Comparison of ENCODE assay signal across 8 mouse cellular contexts in genomic region chr1:132391580-132392022, GRCm38 (mm10). TPM values are rescaled to one million over a fixed set of nuclear protein-coding genes. Genes with fewer than 3 reads are reported as not detected.
DNase-seq lines count a peak whose midpoint lies in the region; ATAC-seq and TF ChIP-seq lines count a peak whose summit lies in the region.

No protein-coding gene starts in this region.

- peak overlapping the region; percentile 73 for H3K4me3 ChIP-seq in G1E (ENCODE audit: low read depth, low read length)
- peak overlapping the region; percentile 82 for H3K4me3 ChIP-seq in forebrain, embryonic 12.5 days (replicated peaks)

- peaks cover 22% of the 10 kb centered on the region for H3K27me3 ChIP-seq in G1E (ENCODE audit: insufficient read depth, low read length)
- peaks cover 5% of the 10 kb centered on the region; the same call in 1 of the 2 replicates for H3K27me3 ChIP-seq in forebrain, embryonic 12.5 days

- DNase-seq in G1E (ENCODE audit: low spot score): peak; percentile 75
- DNase-seq in cerebellum, adult 11 months: peak; percentile 83
- peak; percentile 76 to 86 for DNase-seq in heart, postnatal 36 days
- peak; percentile 81 to 83 for DNase-seq in layer of hippocampus, postnatal 36 days
- DNase-seq in lung, postnatal 36 days: peak; percentile 63
- peak; percentile 66 to 68 for DNase-seq in right cerebral cortex, adult 2 months (ENCODE audit: low spot score in 2 of 2)
- DNase-seq in yolk sac, embryonic 10.5 days (ENCODE audit: low spot score): peak; percentile 63

- peak overlapping the region; percentile 96 for H3K9ac ChIP-seq in forebrain, embryonic 12.5 days

- H3K9me3 ChIP-seq in G1E (replicated peaks): no peaks in the 10 kb centered on the region
- H3K9me3 ChIP-seq in forebrain, embryonic 12.5 days: no peaks in the 10 kb centered on the region

- peak overlapping the region; percentile 91 for H3K4me2 ChIP-seq in forebrain, embryonic 12.5 days

- TF ChIP-seq CTCF in G1E (IDR thresholded peaks at IDR 0.05; ENCODE audit: low read depth, low read length): no peak

- intact Hi-C loops in heart, postnatal 36 days (cut with DNase I): loop anchor here (1.0 to 2.0 kb wide), 3 partner anchors 25 to 85 kb away; partner anchors contain the start of gene Rbbp5

- H3K4me1 ChIP-seq in G1E (ENCODE audit: insufficient read depth, low read depth, low read length): peaks cover 52% of the 10 kb centered on the region
- peaks cover 49% of the 10 kb centered on the region for H3K4me1 ChIP-seq in forebrain, embryonic 12.5 days

- peak overlapping the region; percentile 91 for H3K27ac ChIP-seq in forebrain, embryonic 12.5 days

- peaks cover under 1% of the 10 kb centered on the region for H3K36me3 ChIP-seq in G1E (replicated peaks)
- H3K36me3 ChIP-seq in forebrain, embryonic 12.5 days (replicated peaks): no peaks in the 10 kb centered on the region

- ATAC-seq in G1E (ENCODE audit: extremely low read depth, insufficient number of reproducible peaks, low FRiP score, poor library complexity, severe bottlenecking): no peak
- peak; percentile 96 for ATAC-seq in forebrain, embryonic 12.5 days (ENCODE audit: low FRiP score)

- under 1% methylated on average over 27 of the region's 54 CpGs for WGBS in forebrain, embryonic 12.5 days

RNA-seq across cellular contexts. Expression of gene Tmcc2, which starts 0.5 kb away (rescaled TPM):
- 11.8 and 99.6 TPM in 2 replicates for total RNA-seq in G1E (2014; fragmentation: Nextera tagmentation)
- 6.7 and 7.9 TPM in 2 replicates for total RNA-seq in G1E (2017)
- 14.9 and 18.3 TPM in 2 replicates for polyA plus RNA-seq in G1E (2012)
- 24.0 and 26.9 TPM in 2 replicates for polyA plus RNA-seq in forebrain, embryonic 12.5 days (2016; fragmentation: Nextera tagmentation; extraction: Ambion mirVana)
- 10 to 100 TPM; 18.2 to 19.7 TPM for total RNA-seq in heart, postnatal 36 days (2021)
- 100 to 1,000 TPM; 240 to 247 TPM for total RNA-seq in layer of hippocampus, postnatal 36 days (2021)

RNA-seq across cellular contexts. Expression of gene Dstyk, which starts 25.8 kb away (rescaled TPM):
- total RNA-seq in G1E (2014; fragmentation: Nextera tagmentation) (22.7 and 24.8 TPM in 2 replicates), G1E (2017) (18.5 and 19.0 TPM in 2 replicates)
- polyA plus RNA-seq in G1E (2012): 2.3 and 2.9 TPM in 2 replicates
- 14.7 and 16.1 TPM in 2 replicates for polyA plus RNA-seq in forebrain, embryonic 12.5 days (2016; fragmentation: Nextera tagmentation; extraction: Ambion mirVana)
- total RNA-seq in heart, postnatal 36 days (2021): 10 to 100 TPM; 16.6 to 17.0 TPM
- 10 to 100 TPM; 53.1 to 54.0 TPM for total RNA-seq in layer of hippocampus, postnatal 36 days (2021)
